Mouse (Mus musculus) v-Abl transformed pro-B cells (cell line): ENCODE measurements around the gene Crip1.

Experiments
- in situ Hi-C, 2 experiments: fragments of 400-800 bp; cut with MboI; formaldehyde crosslinking; loops; one replicate each; pipeline ENCODE4 v1.15.1; 2025; ENCODE audit not compliant: unreplicated experiment in 2 of 2

Gene Crip1

DNA sequence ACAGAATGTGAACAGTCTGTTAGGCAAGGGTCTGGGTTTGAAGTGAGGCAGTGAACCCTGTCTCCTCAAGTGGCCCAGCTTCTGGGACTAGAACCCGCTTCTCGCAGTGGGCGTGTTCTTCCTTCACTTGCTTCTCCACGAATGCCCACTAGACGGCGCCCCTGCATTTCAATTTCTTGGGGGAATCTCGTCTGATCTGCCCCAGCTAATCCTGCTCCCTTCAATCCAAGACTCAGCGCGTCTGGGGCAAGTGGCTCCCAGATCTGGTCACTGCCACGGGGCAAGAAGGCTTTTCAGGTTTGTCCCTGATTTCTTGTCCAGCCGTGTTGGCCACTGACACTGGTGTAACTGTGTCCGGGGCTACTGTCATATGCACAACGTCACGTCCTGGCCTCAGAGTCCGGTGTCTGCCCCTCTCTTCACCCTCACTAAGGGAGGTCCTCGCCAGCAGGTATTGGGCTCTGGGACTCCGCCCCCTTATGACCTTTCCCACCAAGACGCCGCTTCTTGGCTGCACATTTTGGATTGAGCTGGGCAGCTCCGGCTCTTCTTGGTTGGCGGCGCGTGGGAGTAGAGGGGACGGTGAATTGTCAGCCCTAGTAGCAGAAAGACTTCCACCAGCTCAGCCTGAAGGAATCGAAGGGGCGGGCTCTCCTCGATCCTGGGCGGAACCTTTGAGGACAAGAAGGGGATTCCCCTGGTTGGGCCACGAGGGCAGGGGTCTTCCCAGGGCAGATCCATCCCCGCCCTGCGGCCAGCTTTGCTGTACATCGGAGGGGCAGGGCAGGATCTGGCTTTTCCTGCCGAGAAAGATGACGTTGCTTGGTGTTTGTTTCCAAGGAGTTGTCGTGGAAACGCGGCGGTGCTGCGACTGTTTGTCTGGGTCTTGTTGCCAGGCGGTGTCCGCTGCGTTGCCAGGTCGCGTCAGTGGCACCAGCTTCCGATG, at the start of gene Crip1:
Crip1 (plus strand) TSS at position 205 of the 946 bp plus-strand sequence.
- in situ Hi-C loops: loop anchor here (5.0 kb wide), 1 partner anchor 41 kb away; the partner anchor contains the start of gene Tmem121 (in 2 of the 2)

DNA sequence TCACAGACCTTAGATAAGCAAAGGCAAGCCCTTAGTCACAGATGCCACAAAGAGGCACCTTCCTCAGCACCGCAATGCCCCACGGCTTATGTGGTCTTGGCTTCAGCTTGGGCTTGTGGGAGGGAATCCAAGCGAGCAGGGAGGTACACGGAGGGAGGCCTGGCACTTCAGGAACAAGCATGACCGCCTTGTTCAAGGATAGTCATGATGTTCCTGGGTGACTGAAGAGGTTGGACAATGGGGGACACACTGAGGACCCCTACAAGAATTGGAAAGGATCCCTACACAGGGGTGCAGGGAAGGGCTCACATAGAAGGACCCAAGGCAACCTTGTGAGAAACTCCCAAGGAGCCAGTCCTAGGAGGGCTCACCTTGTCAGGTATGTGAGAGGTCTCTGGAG, 49.1 kb upstream of the Crip1 start:
- in situ Hi-C loops: loop anchor here in 1 of 2 experiments (5.0 kb wide), 1 partner anchor 90 kb away; no protein-coding TSS in a partner anchor

DNA sequence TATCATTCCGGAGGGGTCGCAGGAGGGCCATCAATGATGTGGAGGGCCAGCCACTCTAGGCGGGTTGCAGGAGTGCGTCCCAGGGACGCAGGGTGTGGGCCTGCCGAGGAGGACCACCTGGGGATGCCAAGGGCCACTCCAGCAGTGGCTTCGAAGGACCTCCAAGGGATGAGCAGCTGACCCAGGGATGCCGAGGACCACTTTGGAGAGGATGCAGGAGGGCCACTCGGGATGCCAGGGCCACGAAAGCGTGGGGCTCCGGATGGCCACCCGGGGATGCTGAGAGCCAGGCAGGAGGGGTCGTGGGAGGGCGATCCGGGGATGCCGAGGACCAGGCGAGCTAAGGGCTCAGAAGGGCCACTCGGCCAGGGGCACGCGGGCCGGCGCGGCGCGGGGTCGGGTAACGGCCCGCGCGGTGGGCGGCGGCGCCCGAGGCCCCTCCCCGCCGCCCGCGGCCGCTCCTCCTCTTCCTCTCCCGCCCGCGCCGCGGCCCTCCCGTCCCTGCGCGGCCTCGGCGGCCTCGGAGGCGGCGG, 48.3 kb upstream of the Crip1 start, which contains the start of gene Mta1:
Mta1 (plus strand) TSS at position 530 of the 533 bp plus-strand sequence.
- in situ Hi-C loops: loop anchor here in 1 of 2 experiments (5.0 kb wide), 1 partner anchor 91 kb away; no protein-coding TSS in a partner anchor

DNA sequence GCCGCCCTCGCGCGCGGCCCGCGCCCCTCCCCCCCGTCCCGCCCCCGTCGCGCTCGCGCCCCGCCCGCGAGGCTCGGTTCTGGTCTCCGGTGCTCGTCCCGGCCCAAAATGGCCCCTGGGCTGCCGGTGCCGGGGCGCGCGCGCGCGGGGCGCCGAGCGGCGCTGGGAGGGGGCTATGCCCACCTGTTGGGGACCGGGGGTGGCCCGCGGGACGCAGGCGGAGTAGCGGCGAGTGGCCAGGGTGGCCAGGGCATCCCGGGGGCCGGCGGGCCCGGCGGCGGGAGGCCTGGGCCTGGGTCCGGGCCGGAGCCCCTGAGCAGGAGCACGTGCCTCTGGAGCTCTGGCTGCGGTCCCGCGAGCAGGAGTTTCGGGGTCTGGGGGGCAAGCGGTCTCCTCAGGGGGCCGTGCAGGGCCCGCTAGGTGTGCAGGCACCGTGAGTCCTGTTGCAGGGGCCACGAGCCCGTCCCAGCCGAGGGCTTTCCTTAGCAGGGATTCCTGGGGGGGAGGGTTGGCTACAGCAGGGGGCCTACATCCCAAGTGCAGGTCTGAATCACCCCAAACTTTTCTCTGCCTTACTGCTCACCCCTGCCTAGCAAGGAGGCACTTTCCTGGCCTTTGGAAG, 47.5 kb upstream of the Crip1 start:
- in situ Hi-C loops: loop anchor here in 1 of 2 experiments (5.0 kb wide), 1 partner anchor 91 kb away; no protein-coding TSS in a partner anchor

DNA sequence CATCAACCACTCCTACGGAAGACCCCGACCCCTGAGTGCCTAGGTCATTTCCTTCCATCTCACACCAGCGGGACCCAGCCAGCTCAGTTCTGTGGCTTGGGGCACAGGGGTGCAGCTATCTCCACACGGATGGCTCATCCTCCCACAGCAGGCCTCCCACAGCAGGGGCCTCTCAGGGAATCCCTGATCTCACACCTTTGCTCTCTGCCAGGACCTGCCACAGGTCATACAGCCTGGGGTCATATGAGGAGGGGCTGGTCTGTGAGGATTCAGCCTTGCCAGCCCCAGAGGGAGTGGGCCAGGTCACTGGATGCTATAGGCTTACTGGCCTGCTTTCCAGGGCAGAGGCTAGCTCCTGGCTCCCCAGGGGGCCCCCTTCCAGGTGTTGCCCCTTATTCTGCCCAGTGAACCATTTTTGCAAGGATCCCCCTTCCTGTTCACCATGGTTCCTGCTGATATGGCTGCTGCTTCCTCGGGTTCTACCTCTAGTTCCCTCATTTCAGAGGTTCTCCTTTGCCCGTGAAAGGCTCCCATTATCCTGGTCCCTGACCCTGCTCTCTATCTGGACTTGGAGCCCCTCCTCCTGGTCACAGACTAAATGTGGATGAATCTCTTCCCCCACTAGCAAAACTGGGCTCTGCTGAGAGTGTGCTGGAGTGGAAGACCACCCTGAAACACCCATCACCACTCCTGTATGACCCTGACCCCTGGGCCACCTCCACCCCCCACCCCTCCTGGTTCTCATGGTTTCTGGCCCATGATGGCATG, 46.5 kb upstream of the Crip1 start:
- in situ Hi-C loops: loop anchor here in 1 of 2 experiments (5.0 kb wide), 1 partner anchor 92 kb away; no protein-coding TSS in a partner anchor

DNA sequence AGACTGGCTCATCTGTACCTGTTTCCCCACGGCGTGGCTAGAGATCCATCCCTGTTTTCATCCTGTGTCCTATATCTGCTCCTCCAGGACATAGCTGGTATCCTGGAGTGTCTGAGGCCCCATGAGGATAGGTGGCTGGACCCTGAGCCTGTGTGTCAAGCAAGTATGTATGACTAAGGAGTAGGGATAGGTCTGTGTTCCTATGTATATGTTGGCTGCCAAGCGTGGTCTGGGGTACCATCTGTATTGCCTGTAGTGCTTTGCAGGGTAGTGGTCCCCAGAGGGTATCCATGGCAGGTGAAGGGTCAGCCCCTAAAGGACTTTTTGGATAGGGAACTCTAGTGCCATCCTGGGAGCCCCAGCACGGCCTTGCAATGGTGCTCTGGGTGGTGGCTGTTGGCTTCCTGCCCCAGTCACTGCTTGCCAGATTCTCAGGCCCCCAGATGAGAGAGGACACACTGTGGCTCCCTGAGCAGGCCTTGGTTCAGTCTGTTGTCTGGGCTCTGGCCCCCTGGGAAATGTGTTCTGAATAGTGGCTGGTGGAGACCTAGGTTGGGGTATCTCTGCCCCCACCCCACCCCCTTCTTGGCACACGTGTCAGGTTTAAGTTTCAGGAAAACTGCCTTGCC, 45.6 kb upstream of the Crip1 start:
- in situ Hi-C loops: no loop called here

DNA sequence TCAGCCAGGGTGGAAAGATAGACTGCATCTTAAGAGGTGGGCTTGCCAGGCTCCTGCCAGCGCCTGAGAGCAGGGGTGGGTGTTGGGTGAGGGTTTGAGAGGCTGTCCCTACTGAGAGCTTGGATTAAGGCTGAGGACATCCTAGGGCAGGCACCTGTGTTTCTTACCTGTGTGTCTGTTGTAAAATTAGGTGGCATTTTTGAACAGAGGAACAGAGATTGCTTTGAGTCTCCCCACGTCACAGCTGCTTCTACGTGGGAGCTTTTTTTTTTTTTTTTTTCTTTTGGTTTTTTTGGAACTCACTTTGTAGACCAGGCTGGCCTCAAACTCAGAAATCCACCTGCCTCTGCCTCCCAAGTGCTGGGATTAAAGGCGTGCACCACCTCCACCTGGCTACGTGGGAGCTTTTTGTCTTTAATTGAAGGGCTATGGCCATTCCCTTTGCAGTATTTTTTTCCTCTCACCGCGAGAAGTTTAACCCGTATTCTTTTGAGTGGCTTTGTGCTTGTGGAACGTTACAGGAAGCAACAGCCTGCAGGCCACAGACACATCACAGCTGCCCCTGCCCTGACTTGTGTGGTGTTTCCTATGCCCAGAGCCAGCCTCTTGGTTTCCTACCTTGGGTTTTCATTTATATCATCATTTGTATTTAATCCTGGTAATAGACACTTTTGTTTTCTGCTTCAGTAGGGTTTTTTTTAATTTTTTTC, 44.7 kb upstream of the Crip1 start:
- in situ Hi-C loops: no loop called here

DNA sequence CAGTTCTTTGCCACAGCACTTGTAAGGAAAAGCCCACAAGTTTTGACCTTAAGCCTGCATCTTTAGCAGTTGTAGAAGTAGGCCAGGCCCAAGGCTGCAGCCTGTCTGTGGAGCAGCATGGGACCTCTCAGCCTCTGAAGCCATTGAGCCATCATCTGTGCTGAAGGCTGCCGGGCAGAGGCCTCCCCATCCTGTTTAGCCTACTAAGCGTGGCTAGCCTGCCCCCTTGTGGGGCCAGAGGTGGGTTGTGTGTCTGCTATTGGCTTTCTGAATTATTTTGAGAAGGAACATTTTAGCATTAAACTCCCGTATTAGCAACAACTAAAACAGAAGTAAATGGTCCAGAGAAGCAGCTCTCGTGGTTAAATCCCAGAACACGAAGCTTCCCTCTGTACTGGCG, 43.7 kb upstream of the Crip1 start:
- in situ Hi-C loops: no loop called here

DNA sequence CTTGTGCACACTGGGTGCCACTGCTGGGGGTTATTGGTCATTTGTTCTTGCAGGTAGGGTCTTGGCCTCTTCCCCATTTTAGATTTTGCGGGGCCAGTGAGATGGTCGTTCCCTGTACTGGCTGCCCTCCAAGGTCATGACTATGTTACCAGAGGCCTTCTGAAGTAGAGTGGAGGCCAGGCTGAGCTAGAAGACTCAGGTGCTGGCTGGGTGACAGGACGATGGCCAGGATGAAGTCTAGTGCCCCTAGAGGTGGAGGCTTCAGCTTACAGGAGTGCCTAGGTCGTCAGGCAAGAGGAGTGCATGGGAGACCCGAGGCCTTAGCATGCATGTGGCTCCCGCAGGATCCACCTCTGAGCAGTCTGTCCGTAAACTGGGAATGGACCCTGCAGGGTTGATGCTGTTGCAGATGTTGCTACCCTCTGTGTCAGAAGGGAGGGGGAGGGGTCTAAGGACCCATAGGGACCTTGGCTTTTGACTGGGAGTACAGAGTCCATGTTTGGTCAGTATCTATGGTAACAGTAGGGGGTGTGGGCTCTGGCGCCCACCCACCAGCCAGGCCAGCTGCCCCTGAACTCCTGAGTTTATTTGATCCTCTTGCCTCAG, 42.2 kb upstream of the Crip1 start:
- in situ Hi-C loops: no loop called here

DNA sequence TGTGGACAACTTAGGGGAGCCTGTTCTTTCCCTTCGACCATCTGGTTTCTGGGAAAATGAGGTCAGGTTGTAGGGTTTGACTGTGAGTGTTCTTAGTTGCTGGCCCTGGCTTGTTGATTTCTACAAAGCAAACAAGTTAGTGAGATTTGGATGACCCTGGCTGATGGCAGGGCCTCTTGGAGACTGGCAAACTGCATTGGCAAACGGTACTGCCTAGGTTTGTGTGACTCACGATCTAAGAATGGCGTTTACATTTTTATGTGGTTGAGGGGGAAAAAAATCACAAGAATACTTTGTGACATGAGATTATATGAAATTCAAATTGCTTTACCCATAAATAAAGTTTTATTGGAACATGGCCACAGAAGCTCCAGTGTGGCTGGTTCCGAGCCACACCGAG, 39.7 kb upstream of the Crip1 start:
- in situ Hi-C loops: loop anchor here in 1 of 2 experiments (5.0 kb wide), 1 partner anchor 99 kb away; no protein-coding TSS in a partner anchor

DNA sequence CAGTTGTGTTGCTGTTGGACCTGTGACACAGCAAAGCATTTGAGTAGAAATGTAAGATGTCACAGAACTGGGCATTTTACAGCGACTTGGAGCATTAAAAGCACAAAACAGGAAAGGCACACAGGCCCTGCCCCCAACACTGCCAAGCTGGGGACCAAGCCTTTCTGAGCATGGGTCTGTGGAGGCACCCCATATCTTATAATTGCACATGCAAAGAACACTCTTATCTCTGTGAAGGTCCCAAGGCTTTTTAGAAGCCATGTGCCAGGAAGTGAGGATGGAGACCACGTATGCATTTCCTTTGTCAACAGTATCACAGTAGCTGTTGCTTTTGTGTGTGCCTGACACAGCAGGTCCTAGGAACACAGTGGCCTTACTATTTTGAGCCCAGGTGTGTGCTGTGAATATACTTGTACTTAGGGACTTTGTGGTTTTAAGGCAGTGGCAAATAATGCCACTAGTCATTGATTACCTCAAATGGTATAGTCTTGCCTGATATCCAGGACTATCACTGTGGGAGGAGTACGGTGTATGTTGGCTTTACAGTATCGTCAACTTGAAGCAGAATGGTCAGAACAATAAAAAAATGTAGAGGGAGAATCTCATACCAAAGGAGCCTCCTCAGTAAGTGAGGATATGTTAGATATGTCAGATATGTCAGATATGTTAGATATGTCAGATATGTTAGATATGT, 38.5 kb upstream of the Crip1 start:
- in situ Hi-C loops: loop anchor here in 1 of 2 experiments (5.0 kb wide), 1 partner anchor 100 kb away; no protein-coding TSS in a partner anchor

DNA sequence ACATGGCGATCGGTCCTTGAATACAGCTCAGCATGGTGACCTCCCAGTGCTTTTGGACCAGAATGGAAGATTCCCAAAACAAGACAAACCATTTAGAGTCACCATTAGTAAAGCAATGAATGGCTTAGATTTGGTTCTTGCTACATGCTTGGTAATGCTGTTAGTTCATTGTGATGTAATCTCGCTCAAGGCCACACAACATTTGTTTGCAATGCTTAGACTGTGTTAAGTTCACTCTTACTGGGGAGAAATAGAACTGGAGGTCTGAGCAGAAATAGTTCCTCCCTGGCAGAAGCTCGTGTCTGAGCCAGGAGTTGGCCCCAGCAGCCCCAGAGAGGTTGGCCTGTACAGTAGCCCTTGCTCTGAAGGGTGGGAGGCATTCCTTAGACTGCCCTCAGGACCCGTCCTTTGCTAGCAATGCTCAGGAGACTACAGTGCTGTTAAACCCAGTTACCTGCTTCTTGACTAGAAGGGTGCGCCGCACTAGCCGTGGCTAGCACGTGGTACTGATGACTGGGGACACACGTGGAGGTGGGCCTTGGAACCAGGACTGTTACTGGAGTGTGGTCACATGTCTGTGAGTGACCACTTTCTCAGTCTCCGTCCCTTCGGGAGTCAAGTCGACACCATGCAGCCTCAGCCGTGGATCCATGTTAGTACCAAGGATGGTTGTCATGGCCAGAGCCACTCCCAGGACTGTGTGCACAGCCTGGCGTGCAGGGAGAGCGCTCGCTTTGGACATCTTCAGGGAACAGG, 37.4 kb upstream of the Crip1 start:
- in situ Hi-C loops: loop anchor here in 1 of 2 experiments (5.0 kb wide), 1 partner anchor 101 kb away; no protein-coding TSS in a partner anchor

DNA sequence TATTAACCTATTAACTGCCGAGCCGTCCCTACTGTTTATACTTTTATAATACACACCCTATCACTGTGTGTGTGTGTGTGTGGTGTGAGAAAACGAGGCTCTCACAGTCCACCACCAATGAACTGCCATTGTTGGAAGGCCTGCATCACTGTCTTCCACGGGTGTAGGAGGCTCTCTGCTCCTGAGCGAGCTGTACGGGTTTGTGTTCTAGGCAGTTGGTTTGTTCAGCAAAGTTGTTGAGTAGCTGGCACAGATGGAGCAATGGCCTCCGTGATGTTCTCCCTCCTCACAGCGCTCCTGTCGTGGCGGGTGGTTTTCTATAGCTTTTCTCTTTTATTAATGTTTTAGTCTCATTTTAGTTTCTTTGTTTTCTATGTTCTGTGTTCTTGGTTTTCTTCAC, 36.3 kb upstream of the Crip1 start:
- in situ Hi-C loops: loop anchor here in 1 of 2 experiments (5.0 kb wide), 1 partner anchor 102 kb away; no protein-coding TSS in a partner anchor

DNA sequence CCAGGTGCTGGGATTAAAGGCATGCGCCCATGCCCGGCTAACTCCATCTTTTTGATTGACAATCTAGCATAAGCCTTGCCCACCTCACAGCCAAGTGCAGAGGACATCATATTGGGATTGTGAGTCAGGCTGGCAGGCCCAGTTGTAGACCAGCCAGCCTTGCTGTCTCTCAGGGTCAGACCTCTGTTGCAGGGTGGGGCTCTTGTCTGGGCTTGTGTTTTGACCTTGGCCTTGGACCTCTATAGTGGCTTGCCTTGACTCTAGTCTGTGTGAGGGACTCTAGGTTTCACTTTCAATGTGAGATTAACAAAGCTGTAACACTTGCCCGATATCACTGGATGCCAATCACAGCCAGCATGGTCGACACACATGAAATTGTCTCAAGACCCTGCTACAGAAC, 32.0 kb upstream of the Crip1 start:
- in situ Hi-C loops: no loop called here

DNA sequence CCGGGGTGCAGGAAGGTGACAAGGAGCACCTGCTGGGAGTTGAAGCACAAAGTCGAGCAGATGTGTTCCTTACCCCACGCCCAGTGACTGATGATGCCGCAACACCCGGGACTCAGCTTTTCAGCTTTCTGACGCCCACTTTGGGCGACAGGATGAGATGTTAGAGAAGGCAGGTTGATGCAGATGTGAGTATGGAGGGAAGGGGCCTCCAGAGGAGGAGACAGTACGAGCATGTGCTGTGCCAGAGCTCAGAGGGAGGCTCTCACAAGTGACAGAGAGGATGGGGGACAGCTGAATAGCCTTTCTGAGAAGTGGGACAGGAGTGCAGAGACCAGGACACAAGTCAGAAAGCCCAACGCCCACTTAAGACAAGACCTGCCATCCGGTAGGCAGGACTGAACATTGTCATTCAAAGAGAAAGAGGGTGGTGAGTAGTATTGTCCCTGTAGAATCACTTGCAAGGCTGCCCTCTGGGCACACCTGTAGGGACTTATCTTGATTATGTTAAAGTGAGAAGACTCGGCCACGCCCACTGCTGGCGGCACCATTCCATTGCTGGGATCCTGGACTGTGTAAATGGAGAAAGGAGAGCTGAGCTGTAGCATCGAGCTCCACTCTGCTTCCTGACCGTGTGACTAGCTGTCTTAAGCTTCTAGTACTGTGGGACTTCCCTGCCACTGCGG, 31.1 kb upstream of the Crip1 start:
- in situ Hi-C loops: loop anchor here in 1 of 2 experiments (5.0 kb wide), 1 partner anchor 72 kb away; the partner anchor contains the start of gene Tmem121
